Mouse (Mus musculus) central nervous system, embryonic 11.5 days (tissue): ENCODE measurements around the gene Dyrk2. TPM values are rescaled to one million over a fixed set of nuclear protein-coding genes. Genes with fewer than 3 reads are reported as not detected.

Source experiments
- polyA plus RNA-seq: library from polyadenylated mRNA; depleted of rRNA; stranded (reverse); fragments of >200 nt; gene quantifications from 2 replicates; pipeline ENCODE4 v1.2.3, GENCODE M21; 2012; rRNA removed

Gene Dyrk2
- polyA plus RNA-seq: 20.1 and 22.9 TPM in 2 replicates

GRCm38 (mm10) chr10:118870201-118870980 is at the start of gene Dyrk2:
Gene Dyrk2 (minus strand): TSS chr10:118870209.

